Mouse (Mus musculus) myocyte (in vitro differentiated cells): ENCODE results near the gene Enah.

Source experiments
- POLR2A ChIP-seq: IDR thresholded peaks from one replicate; pipeline ENCODE4 v1.6.1; 2011; ENCODE audit warnings: low read depth, mild to moderate bottlenecking, control low read depth, moderate library complexity; ENCODE audit not compliant: insufficient read length
- POLR2AphosphoS2 ChIP-seq: IDR thresholded peaks from one replicate; pipeline ENCODE4 v1.6.1; 2011; ENCODE audit warnings: low read depth, control low read depth; ENCODE audit not compliant: insufficient read length
- TCF3 ChIP-seq: IDR thresholded peaks from one replicate; pipeline ENCODE4 v1.6.1; 2011; ENCODE audit warnings: low read depth, control low read depth; ENCODE audit not compliant: insufficient read length

- no peak for TF ChIP-seq POLR2A
- no peak for TF ChIP-seq TCF3
- no peak for TF ChIP-seq POLR2AphosphoS2
These were observed 157.0 kb downstream of the Enah start for GRCm38 (mm10) chr1:181862676-181863374.
